Mouse (Mus musculus): ENCODE data around the gene Tgm2.

The Tgm2 gene

DNA sequence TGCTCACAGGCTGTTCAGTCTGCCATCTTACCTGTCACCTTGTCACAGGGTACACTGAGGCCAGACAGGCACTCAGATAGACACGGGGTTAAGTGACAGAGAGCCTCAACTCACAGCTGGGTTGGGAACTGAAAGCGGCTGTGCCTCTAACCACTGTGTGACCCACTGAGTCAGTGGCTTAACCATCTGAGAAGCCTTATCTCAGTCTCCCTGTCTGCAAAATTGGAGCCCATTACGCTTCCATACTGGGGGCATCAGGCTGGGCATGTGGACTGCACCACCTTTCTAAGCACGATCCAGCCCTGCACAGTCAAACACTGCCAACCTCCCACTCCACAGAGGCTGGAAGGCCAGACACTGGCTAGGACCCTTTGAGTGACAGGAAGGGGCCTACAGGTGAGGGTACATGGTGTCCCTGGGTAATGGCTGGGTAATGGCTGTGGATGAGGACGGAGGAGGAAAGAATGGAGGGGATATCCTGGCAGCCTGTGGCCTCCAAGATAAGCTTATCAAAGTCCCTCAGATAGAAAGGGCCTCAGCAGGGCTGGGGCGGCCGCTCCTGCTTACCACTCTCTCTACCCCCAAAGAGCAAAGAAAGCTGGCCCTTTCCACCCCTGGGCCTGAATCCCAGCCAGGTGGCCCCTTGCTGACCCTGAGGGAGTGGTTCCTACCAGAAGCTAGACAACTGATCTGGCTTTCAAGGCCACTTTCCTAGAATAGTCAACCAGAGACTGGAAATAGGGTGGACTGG lies 4.4 kb downstream of the Tgm2 start:
- DNase-seq (ENCODE audit: low spot score in 2 of 2), result no peak

DNA sequence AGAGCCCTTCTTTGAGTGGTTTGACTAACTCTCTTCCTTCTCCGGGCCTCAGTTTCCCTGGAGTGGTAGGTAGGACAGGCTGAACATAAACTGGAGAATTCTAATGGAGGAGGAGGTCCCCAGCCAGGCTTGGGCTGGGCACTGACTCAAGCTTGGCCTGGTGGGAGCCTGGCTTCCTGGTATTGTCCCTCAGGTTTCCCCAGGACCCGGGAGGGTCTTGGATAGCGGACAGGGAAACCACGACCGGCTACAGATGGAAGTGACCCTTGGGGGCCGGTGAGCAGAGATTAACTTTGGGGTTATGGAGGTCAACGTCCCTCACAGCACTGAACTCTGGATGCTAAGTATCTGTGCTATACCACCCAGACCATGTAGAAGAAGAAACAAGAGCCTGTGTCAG lies 5.0 kb downstream of the Tgm2 start:
- no peak for DNase-seq (ENCODE audit: low spot score in 2 of 2)

DNA sequence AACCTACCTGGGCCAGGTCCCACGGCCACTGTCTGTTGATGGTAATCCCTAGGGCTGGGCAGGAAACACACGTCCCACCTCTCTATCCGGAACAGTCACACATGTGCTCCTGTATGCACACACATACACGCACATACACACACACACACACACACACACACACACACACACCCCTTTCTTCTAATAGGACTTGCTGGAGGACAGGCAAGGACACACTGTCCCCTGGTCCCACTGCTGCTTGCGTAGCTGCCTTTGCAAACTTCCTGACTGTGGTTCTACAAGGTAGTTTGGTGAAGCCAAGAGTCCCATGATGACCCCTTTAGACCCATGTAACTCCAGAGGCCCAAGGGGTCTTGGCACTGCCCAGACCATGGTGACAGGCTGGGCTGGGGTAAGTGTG lies 5.6 kb downstream of the Tgm2 start:
- DNase-seq (ENCODE audit: low spot score in 2 of 2), result no peak

DNA sequence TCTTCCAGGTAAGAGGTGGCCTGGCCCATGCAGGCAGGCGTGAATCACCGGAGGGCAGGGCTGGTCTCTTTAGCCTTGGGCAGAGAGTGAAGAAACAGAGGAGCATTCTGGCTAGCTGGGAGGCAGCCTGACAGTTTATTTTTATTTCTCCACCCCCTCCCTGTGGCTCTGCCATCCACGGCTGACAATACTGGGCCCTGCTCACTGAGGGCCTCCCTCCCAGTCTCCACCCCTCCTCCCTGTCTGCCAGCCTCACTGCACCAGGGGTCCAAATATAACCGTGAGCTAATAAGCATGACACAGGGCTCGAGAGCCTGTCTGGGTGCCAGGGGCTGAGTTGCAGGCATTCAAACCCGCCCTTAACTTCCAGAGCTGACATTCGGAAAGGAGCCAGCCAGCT lies 6.6 kb downstream of the Tgm2 start:
- no peak for DNase-seq (ENCODE audit: low spot score in 2 of 2)

DNA sequence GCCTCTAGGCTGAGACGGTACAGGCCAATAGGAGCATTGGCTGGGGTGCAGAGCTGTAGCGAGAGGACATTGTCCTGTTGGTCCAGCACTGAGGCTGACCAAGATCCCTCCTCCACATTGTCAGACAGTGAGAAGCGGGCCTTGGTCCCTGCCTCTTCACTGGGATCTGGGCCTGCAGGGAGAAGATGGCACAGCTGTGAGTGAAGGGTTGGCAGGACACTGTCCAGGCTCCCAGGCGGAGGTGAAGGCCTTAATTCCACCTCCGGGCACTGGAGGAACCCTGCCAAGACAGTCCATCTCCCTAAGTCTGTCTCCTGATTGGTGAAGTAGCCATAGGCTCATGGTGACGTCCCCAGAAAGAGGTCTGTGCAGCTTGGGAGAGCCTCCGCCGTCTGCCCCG lies 7.5 kb downstream of the Tgm2 start:
- DNase-seq (ENCODE audit: low spot score in 2 of 2), result no peak

DNA sequence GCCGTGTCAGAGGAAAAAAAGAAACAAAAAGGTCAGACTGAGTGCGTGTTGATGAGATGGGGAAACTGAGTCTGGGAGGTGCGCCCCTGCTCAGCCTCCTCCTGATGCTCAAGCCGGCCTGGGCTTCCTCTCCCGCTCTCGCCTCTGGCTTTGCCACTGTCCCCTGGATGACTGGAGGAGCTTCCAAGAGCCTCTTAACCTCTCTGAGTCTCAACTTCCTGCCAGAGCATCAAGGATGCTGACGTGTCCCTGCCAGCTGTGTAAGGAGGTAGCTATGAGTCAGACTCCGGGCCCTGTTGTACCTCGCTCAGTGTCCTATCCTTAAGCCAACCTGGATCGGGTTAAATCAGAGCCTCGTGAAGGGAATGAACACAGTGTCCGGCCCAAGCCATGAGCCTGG lies 8.5 kb downstream of the Tgm2 start:
- no peak for DNase-seq (ENCODE audit: low spot score in 2 of 2)

DNA sequence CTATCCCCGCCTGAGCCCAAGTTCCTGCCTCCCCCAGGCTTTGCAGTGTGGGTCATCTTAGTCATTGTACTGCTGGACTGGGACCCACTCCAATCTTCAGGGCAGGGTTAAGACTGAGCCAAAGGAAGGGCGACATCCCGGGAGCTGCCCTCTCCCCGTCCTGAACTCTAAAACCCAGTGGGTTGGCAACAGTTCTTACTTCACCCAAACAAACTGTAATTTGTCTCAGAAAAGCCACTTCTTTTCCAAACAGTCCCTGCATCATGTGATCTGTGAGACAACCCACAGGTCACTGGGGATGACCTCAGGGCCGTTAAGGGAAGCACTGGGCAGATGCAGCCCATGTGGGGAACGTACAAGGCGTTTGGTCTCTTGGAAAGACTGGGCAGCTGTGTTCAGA lies 10.0 kb downstream of the Tgm2 start:
- DNase-seq (ENCODE audit: low spot score in 2 of 2), result no peak

DNA sequence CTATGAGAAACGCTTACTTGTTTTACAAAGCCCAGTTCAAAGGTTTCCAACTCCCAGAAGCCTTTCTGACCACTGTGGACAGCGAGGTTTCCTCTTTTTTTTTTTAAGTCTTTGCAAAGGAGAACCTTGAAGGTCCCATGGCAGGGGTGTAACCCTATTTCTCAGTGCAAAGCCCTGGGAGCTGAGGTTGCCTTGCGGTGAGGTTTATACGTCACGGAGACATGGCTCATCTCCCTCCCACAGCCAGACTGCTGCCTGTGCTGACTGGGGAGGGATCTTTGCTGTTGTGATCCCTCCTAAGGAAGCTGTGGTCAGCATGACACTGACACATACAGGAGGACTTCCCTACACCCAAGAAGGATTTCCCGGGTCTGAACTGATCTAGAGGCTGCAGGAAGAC lies 13.2 kb downstream of the Tgm2 start:
- no peak for DNase-seq (ENCODE audit: low spot score in 2 of 2)

DNA sequence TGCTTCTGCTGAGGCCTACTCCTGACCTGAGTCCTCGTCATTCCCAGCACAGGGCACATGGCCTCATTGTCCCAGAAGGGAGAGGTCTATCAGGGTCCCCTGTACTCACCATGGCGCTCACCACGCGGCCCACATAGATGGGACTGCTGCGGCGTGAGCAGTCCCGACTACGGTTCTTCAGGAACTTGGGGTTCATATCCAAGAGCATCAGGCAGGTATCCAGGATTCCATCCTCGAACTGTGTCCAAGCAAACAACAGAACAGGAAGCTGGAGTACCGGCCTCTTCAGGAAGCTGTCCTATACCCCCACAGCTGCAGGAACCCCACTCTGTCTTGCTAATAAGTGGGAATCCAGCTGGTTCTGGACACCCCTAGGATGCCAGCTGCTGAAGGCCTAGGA lies 13.9 kb downstream of the Tgm2 start:
- no peak for DNase-seq (ENCODE audit: low spot score in 2 of 2)

DNA sequence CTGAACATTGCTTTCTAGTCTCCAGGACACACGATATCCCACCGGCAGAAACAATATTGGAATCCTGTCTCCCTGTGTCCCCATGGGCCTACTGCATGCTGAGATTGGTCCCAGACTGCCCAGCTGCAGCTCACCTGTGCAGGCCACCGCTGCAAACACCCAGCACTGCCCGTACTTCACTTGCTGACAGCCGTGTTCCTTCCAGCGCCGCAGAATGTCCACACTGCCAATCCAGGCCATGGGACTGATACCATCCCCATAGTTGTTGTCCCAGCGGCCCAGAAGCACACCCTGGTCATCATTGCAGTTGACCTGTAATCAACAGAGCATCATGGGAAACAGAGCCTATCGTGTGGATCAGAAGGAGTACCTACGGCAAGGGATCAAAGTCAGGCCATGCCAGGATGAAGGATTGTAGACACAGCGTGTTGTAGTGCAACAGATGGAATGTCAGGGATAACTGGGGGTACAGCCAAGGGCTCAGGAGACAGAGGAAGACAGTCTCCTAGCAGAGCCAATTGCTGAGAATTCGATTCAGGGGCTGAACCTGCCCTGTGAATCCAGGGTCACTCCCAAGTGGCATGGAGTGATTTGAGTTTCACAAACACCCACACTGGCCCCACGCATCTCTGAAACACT lies 14.9 kb downstream of the Tgm2 start:
- no peak for DNase-seq (ENCODE audit: low spot score in 2 of 2)

DNA sequence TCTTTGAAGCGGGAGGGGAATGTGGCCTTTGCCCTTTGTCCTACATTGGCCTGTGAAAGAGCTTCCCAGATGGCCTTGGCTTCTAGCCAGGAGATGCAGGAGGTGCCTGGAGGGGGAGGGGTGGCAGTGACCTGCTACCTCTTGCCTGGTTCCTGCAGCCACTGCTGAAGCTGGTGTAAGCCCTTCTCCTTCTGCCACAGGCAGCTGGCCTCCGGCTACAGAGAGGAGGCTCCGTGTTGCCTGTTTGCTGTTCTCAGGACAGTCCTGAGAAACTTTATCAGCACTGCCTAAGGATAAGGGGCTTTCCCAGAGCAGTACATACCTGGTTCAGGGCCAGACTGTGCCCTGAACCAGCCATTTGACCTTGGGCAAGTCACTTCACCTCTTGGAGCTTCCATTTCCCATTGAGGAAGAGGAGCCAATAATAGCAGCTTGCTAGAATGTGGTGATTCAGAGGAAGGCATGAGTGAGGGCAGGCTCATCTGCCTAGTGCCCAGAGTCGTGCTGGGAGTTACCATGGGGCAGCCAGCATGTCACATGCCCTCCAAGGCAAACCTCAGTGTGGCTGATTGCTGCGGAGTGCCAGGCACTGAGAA lies 15.7 kb downstream of the Tgm2 start:
- peak in 1 of 2 experiments; percentile 10 for DNase-seq (ENCODE audit: low spot score in 2 of 2)

DNA sequence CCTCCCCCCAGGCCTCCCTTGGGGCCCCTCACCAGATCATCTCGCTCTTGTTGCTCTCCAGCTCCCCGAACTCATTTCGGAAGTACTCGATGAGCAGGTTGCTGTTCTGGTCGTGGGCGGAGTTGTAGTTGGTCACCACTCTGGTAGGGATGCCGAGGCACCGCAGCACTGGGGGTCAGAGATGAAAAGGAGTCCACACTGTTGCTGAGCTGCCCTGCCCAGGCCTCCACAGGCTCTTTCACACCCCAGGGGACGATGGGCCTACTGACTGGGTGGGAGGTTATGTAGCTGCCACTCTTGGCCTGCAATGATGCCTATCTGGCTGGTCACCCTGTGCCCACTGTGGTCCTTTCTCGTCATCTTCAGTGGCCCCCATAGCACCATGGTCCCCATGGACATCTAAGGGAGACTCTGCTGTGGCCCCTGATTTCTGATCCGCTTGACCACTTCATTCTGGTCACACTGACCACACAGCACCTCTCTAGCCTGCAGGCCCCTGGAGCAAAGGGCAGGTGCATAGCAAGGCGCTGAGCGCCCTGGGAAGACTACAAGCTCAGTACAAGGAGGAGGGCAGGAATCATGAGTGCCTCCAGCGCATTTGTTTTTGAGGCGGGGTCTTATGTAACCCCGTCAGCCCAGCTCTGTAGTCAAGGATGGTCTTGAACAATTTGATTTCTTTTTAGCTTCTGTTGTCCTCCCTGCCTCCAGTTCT lies 16.8 kb downstream of the Tgm2 start:
- no peak for DNase-seq (ENCODE audit: low spot score in 2 of 2)

DNA sequence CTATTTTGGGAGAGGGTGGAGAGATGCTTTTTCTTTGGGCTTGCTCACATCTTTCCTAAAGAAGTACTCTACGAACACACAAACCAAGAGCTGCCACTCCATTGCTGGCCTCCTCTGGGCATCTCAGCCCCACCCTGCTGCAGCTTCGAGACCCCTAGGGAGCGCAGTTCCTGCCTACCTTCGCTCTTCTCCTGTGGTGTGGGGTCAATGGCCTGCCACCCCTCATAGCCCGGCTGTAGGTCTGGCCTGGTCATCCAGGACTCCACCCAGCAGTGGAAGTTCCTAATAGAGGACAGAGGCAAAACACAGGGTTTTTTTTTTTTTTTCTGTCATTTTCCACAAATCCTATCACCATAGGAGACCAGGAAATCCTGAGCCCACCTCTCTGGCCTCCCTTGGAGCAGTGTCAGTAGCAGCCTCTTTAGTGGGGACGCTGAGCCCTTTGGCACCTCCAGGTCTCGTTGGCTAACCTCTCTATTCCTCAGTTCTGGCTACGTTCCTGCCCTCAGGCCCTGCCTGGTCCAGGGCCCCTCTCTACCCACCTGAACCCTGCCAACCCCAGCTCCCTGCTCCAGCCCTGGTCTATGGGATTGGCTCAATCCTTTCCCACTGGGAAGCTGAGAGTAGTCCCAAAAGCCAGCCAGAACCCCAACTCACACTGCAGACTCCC lies 17.6 kb downstream of the Tgm2 start:
- no peak for DNase-seq (ENCODE audit: low spot score in 2 of 2)

DNA sequence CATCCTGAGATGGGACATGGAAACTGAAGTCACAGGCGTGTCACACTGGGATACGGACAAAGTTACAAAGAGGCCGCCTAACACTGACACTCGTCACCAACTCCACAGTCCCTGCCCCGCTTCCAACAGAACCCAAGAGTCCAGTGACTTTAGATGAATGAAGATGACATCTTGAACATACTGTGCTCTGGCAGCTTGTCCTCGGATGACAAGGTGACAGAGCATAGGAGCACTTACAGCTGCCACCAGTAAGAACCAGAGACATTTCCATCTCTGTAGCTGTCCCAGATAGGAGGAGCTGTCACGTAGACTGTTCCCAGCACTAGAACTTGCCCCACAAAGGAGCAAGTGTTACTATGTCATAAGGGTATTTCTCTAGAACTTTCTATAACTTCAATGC lies 18.4 kb downstream of the Tgm2 start:
- DNase-seq (ENCODE audit: low spot score in 2 of 2), result no peak

DNA sequence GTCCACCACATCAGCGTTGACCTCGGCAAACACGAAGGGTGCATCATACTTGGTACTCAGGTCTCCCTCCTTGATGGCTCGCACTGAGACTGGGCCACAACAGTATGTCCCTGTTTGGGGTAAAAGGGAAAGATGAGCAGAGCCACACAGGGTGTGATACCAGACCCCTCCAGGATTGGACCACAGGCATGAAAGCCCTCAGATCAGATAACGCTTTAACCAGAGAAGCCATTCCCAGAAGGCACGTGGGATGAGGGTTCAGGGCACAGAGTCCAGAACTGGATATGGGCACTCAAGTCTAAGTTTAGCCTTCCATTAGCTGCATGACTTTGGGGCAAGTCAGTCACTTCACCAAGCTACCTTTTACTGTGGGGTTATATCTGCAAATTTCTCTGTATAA lies 19.0 kb downstream of the Tgm2 start:
- no peak for DNase-seq (ENCODE audit: low spot score in 2 of 2)

DNA sequence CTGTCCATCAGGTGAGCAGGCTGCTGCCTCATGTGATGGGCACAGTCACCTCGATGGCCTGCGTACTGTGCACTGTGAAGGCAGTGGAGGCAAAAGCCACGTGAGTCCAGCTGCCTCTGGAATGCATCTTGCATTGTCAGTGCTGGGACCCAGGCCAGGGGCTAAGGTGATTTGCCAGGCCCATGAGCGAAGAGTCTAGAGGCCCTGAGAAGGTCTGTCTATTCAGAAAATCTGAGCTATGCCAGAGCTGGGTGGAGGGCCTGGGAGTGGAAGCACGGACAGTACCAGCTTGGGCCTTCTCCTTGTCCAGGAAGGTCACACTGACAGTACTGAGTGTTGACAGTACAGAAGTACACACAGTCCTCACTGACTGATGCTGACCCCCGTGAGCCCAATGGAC lies 23.4 kb downstream of the Tgm2 start:
- DNase-seq (ENCODE audit: low spot score in 2 of 2), result no peak

DNA sequence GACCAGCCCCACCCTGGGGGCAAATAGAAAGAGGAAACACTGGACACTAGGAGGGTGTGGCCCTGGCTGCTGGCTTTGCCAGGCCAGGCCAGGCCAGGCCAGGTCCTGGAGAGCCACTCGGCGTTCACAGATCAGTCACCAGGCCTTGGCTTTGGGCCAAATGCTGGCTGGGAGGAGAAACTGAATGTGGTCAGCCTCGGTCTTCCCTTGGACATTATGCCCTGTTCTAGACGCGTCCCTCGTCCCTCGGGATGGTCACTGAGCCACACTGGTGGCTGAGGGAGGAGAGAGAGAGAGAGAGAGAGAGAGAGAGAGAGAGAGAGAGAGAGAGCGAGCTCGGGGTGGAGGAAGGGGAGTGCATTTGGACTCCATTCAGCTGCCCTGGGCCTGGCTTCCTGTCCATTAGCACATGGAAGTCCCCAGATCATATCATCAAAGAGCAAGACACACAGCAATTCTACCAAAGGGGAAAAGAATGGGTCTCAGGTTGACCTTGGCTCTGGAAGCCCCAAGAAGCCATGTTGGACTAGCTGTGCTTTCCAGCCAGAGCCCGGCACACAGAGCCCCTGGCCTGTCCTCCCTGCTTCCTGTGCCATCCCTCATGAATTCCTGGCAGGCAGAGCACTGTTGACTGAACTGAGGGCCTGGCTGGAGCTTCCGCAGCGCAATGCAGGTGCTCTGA lies 24.4 kb downstream of the Tgm2 start:
- DNase-seq (ENCODE audit: low spot score in 2 of 2), result no peak

DNA sequence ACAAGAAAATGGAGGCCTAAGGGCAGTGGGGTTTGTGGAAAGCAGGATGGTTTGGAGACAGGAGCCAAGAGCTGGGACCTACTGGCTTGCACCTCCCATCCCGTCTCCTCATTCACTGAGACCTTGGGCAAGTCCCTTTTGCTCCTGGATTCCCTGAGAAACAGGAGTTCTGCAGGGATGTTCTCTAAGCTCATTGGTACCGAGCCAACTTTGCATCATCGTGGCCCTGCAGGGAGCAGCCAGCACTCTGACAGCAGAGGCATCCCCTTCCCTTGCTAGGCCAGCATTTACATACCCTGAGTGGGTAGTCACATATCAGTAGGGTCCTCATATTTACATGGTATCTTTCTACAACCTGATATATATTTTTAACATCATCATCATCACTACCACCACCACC lies 25.4 kb downstream of the Tgm2 start:
- no peak for DNase-seq (ENCODE audit: low spot score in 2 of 2)

DNA sequence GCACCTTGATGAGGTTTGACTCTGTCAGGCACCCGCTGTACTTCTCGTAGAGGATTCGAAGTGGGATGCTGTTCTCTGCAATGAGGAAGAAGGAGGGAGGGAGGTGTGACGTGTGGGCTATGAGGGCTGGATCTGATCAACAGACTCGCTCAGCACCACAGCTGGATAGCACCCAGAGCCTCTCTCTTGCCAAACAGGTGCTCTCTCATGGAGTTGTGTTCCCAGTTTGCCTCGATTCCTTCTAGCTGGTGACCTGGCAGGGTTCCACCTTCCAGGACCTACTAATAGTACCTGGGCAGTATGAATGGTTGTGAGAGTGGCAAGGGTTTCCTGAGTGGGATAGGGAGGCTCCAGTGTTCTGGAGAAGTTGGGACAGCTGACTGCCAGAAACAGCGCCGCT lies 26.0 kb downstream of the Tgm2 start:
- DNase-seq (ENCODE audit: low spot score in 2 of 2), result no peak

DNA sequence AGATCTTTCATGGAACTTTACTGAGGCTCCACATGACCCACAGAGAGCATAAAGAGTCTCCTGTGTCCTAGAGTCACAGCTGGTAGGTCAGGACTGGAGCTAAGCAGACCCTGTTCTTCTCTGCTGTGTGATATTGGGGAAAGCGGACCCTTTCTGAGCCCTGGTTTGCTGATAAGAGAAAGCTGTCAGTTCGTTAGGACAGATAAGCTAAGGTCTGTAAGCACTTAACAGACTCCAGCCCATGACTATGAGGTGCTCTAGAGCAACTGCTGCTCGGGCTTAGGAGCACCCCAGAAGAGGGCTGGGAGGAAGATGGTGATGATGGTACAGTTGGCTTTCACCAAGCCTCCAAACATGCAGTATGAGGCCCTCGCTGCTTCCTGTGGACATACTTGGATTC lies 27.1 kb downstream of the Tgm2 start:
- no peak for DNase-seq (ENCODE audit: low spot score in 2 of 2)

DNA sequence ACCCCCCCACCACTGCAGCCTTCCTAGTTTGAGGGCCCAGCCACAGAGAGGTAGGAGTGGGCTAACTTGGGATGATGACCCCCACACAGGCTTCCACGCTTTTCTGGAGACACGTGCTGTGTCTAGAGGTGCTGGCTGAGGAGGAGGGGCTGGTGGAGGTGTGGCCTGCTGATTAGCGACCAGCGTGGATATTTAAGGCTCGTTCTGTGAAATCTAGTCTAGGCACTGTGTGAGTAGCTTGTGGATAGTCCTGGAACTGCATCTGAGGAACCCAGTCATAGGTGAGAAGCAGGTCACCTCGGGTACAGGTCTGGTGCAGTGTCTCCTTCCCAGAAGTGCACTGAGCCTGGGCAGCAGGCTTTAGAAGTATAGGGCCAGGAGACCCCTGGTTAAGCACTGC lies 29.6 kb downstream of the Tgm2 start:
- no peak for DNase-seq (ENCODE audit: low spot score in 2 of 2)

All from thymus, postnatal 10 days (tissue).